Mouse (Mus musculus): Measurements from ENCODE around the gene Cep57.

Gene Cep57

DNA sequence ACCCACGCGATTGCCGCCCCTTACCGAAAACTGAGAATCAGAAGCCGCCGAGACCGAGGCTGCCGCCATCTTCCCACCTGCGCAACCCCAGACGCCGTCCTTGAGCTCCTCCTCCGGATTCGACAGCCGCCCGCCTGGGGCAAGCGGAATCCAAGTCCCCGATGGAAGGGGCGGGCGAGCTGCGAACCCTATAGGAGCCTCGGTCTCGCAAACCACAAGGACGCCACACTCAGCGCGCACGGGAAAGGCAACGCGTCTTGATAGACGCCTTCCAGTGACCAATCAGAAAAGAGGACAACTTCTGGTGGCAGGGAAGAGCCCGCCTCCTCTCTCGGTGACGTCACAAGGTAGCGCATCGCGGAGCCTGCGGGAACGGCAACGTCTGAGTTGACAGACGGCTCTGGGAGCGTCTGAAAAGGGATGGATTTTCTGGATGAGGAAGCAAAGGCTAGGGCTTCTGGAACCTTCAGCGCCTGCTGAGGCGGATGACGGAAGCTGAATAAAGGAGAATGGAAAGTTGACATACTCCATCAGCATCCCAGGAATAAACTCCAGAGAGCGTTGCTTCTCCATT is at the start of gene Cep57:
Cep57 (minus strand) TSS at position 276 of the 574 bp plus-strand sequence.
- peak; percentile 99 for DNase-seq (ENCODE audit: low read depth, low spot score)

DNA sequence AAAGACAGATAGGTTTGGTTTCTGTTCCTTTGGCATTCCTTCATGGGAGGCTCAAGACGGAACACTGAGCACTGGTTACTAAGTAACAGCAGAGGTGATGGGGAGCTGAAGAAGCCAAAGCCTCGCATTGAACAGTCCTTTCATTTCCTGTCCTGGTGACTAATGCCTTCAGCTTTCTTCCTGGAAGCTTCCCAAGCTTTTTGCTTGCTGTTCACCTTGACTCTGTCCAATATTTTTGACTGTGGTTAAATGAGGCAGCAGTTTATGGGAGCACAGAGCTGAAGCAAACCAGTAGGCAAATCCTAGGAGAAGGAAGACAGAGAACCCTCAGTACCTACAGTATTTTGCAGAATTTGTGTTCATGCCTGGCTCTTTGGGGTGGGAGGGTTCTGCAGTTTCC is 48.4 kb upstream of the Cep57 start:
- no peak for DNase-seq (ENCODE audit: low read depth, low spot score)

DNA sequence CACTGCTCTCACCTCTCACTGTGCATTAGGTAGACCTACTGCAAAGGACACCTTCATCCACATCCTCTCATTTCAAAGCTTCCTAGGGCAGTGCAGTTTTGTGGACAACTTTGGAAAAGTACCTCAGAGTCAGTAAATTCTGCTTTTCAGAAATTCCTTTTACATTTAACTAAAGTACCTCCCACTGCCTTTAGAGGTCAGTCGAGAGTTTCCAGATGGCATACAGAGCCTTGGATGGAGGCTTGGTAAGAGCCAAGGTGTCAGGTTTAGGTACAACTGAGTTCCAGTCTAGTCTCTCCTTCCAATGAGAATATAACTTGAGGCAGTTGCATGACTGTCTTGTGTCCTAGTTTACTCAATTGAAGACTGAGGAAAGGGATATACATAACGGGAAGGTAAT is 47.5 kb upstream of the Cep57 start:
- peak; percentile 30 for DNase-seq (ENCODE audit: low read depth, low spot score)

DNA sequence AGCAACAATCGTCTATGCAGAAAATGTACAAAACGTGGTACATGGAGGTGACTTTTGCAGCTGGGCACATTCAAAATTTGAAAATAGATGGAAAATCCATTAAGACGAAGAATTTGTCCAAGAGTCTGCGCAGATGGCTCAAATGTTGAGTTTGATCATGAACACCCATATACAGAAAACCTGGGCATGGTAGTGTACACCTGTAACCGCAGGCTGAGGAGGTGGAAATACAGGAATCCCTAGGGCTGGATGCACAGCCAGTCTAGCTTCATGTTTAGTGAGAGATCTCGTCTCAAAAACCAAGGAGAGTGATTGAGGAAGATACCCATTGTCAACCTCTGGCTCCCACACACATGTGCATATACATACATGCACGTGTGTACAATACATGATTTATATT is 44.7 kb upstream of the Cep57 start:
- no peak for DNase-seq (ENCODE audit: low read depth, low spot score)

DNA sequence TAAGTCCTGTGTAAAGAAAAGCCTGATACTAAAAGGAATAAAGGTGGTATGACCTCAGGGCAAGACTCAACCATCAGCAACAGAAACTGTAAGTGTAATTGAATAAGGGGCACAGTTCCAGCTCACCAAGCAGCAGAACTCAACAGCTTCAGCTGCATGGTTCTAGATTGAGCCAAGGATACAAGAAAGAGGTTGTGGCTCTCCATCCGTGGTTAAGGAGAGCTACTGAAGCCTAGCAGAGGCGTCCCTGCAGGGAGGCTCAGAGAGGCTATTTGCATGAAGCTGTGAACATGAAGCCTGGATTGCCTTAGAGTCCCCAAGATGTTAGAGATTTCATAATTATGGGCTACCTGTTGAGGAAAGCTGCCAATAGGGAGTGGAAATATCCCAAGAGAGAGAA is 40.7 kb upstream of the Cep57 start:
- DNase-seq (ENCODE audit: low read depth, low spot score): no peak

DNA sequence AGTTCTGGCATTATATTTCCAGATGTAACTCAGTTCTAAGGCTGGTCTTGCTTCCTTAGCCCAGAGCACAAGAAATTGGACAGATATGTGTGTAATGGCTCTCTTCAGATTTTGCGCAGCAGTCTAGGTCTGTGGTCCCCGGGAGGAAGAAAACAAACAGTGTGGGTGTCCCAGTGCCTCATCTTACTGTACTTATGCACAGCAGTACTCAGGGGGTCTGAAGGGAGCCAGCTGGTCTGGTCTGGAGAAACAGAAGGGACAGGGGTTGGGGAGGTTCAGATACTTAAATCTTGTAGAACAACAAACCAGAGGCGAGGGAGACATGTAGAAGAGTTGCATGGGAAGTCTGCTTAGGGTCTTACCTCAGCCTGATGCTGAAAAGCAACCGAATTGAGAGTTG is 29.9 kb upstream of the Cep57 start:
- no peak for DNase-seq (ENCODE audit: low read depth, low spot score)

DNA sequence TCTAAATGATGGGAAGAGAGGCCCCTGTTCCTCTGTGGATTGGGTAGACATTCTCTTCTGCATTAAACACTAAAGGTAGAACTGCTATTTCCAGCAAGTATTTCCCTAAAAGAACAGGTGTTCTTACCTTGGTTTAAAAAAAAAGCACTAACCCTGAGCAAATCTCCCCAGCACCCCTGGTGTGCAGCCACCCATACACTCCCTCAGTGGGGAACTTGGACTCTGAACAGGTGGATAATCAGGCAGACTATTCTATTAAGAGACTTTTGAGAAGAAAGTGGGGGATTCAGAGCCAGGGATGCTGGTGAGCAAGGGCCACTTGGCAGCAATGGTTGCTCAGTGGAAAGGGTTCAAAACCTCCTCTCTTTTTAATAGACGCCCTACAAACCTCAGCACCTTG is 29.3 kb upstream of the Cep57 start:
- DNase-seq (ENCODE audit: low read depth, low spot score): no peak

DNA sequence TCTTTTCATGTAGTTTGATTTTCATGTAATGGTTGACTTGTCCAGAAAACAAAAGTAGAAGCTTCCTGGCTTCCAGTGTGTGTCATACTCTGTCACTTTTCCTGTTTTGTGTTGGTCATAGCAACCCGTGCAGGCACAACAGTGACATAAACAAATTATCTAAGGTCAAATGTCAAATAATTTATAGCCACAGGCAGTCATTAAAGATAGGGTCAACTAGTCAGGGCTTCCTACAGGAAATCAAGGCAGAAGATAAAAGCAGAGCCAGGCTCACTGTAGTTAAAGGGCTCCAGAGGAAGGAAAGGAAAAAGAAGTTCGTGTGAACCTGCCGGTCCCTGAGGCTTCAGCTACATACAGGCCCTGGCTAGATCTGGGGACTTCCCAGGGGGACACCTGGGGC is 27.0 kb upstream of the Cep57 start:
- DNase-seq (ENCODE audit: low read depth, low spot score): no peak

DNA sequence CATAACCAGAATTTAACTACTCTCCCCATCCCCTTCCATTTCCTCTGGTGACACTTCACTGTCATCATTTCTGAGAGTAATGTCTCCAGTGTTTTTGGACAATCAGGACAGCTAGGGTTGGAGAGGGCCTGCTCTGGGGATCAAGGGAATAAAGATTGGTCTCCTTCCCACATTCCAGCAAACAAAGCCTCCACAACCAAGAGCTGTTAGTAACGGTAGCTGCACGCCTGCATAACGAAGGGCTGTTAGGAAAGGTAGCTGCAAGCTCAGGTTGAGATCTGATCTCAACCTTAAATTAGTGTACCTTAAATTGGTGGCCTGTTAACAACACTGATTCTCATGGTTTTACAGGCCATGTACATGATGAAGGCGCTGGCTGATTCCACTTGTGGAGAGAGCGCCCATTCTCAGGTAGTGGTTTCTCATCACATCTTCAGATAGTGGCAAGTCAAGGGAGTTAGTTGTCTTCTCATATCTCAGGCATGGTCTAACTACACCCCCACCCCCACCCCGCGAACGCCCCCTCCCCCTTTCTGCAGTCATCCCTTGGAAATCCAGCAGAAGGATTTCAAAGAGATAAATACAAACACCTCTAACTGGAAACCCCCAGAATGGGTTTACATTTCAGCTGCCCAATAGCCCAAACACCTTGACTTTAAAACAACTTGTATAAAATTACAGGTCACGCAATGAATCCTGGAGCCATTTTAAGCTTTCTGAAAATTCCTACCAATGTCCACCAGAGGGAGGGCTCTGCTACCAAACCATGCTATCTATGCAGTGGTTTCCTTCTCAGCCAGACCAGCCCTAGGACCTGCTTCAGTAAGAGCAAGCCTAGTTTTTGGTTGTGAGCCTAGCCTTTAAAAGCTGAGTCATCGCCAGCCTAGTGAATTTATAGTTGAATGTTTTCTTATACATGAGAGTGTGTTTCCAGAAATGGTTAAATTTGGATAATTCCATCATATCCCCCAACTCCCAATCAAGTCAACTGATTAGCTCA is 21.9 kb upstream of the Cep57 start:
- DNase-seq (ENCODE audit: low read depth, low spot score): peak; percentile 44

DNA sequence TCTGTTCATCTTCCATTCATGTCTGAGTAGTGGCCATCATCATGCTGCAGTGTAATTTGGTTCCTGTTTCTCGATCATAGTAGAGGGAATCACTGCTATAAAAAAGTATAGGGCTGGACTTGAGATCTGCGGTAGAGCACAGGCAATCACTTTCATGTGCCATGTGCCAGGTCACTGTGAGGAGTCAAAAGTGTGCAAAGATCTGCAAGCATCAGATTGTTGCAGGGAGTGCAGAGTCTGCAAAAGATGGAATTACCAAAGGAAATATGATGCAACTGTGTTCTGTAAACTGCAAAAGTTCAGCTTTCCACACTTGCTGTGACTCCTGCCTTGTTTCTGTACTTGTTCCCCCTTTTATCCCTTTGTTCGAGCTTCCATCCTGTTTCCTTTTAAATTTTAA is 20.7 kb upstream of the Cep57 start:
- no peak for DNase-seq (ENCODE audit: low read depth, low spot score)

DNA sequence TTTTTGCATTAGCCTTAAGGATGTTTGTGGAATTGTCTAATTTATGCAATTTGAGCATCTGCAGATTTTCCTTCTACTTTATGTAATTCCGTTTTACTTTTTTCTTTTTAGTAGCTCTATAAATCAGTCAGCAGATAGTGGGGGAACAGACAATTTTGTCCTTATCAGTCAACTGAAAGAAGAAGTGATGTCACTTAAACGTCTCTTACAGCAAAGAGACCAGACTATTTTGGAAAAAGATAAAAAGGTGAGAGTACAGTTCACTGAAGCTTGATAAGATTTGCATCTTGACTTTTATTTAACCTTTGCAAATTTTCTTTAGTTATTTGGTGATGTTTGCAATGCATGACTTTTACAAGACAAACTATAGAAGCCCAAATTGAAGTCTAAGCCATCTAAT is 9.8 kb upstream of the Cep57 start:
- DNase-seq (ENCODE audit: low read depth, low spot score): no peak

DNA sequence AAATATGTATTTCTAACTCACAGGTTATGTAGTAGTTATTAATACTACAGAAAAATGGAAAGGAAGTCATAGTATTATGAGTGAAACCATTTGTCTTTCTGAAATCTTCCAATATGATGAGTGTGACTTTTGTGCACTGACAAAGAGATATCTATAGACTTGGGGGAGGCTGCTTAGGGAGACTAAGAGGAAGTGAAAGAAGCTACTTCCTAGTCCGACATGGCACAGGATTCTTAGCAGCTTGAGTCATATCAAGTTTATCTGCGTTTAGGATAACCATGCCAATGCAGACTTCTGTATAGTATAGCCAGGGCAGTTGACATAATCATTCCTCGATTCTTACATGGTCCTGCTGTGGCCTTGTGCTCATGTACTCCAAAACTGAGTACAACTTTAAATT is 8.3 kb upstream of the Cep57 start:
- DNase-seq (ENCODE audit: low read depth, low spot score): no peak

DNA sequence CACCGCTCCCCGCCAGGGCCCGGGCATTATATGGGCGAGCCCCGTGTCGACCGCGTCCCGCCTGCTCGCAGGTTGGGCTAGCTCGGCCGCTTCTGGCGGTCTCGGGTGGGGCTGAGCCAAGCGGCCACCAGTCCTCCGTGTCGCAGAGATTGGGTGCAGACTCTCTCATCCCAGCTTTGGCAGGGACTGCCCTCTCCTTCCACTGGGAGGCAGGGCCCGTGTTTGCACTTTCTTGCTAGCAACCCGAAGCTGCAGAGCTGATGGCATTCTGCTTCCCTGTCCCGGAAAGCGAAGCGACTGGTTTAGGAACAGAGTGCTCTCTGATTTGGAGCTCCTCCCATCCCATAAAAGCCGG is 1.2 kb upstream of the Cep57 start:
- no peak for DNase-seq (ENCODE audit: low read depth, low spot score)

DNA sequence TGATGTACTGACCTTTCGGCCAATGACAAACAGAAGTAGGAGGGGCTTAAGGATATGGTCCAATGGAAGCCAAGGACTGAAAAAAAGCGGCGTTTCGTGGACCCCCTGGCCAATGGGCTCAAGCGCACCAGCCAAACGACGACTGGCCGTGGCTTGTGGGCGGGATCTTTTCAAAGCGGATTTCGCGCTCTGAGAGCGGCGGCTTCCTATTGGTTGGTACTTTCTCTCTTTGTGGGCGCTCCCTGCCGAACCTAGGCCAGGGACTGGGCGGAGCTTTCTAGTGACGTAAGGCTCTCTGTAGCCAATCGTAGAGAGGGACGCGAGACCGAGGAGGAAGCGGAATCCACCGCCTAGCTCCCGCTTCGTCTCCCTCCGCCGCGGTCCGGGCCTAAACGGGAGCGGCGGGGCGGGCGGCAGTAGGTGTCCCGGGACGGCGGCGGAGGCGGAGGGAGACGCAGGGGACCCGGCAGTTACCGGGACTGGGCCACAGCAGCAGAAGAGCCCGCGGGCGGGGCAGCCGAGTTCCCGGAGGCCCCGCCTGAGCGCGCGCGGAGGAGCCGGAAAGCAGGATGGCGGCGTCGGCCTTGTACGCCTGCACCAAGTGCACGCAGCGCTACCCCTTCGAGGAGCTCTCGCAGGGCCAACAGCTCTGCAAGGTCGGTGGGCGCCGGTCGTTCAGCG is 639 bp upstream of the Cep57 start, which contains the start of gene Fam76b:
Fam76b (plus strand) TSS at position 311 of the 681 bp plus-strand sequence.
- DNase-seq (ENCODE audit: low read depth, low spot score): peak; percentile 100

DNA sequence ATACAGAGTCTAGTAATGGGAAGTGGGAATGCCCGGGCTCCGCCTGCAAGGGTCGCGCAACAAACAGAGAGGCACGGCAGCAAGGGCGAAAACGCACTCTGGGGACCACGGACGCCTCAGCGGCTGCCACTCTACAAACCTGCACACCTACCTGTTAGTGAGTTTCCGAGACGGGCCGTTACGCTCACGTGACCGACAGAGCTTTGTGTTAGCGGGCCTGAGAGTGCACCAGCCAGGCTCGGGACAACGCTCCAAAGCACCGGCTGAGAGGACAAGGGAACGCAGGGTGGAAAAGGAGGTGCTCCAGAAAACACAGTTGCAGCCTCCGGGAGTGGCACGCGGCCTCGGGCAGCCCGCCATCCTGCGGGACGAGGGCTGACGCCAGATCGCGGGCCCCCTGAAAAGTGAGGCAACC is 509 bp downstream of the Cep57 start:
- peak; percentile 80 for DNase-seq (ENCODE audit: low read depth, low spot score)

DNA sequence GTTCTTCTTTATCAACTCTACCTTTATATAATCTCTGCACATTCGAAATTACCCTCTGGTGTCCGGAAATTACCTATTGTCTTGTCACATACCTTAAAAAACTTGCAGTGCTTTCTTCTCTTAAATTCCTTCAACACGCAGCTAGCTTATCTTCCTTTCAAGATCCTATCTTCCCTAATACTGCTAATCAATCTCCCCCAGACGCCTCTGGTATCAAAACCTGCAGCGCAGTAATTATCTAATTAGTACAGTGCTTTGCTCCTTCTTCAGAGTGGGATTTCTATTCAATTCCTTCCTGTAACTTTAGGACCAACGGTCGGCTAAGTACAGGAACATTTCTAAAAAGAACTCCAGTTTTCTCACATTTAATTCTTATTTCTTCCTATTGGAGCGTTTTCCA is 1.0 kb downstream of the Cep57 start:
- no peak for DNase-seq (ENCODE audit: low read depth, low spot score)

DNA sequence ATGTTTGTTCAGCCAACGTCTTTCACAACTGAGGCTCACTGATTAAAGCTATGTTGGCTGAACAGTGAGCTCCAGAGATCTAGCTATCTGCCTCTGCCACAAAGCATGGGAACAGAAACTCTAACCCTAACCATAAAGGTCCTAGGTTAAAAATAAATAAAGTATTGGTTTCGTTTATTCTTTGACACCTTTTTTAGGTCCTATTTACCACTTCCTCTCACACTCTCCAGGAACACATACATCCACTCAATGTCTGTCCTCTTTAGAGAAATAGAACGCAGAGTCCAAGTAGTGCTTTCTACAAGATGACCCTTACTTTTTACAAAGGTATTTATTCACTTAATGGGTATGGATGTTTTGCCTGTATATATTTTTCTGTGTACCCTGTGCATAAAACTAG is 6.1 kb downstream of the Cep57 start:
- no peak for DNase-seq (ENCODE audit: low read depth, low spot score)

DNA sequence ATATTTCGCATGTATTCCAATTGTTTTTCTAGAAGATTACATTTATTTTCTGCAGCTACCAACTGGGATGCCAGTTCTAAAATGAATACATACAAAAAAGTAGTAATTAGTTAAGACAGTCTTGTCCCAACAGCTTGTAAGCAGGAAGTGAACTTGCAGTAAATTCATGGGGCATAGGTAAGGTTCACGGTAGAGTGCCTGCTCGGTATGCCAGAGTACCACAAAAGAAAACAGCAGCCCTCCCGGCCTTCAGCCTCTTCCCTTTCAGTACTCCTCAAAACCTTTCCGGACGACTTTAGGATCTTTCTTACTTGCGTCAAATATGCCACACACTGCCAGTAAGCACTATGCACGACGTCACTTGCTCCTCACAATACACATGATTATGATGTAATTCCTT is 8.5 kb downstream of the Cep57 start:
- DNase-seq (ENCODE audit: low read depth, low spot score): no peak

DNA sequence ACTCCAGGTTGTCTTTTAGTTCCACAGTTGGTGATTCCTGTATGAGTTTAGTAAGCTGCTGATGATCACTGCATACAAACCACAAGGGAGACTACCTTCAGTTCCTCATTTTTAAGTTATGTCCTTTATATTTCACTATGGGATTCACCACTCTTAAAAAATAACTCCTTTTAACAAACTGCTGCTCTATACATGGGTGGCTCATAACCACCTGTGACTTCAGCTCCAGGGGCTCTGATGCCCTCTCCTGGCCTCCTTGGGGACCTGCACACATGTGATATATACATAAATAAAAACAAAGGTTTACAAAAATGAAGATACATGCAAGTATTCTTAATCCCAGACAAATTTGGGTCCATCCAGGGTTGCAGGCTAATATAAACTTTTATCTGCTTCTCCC is 17.0 kb downstream of the Cep57 start:
- DNase-seq (ENCODE audit: low read depth, low spot score): no peak

DNA sequence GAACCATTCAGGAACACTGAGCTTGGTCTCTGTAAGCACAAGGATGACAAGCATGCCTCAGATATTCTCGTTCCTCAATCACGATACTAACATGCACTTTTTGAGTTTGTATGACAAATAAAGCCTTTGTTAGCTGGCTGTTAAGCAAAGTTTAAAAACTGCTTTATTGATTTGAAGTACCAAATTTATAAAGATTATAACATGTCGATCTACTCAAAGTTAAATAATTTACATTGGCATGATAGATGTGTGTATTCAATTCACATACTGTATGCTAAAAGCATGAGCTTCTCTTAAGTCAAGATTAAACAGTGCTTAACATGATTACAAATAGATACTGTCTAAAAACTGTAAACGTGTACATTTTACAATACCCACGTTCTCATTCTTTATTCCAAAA is 19.2 kb downstream of the Cep57 start:
- DNase-seq (ENCODE audit: low read depth, low spot score): no peak

DNA sequence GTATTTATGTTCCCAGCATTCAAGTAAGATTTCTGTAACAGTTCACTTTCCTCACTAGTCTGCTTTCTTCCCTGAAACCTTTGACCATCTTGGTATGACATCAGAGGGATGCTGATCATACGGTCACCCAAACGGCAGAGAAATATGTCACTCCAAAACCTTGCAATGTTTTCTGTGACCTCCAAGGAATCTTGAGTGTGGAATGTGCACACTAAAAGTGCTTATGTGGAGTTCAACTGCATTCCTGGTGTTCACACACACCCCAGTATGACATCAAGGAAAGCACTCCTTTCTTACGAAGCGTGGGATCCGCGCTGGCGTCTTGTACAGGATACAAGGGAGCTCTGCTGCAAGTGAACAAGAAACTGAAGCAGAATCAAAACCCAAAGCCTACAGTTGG is 20.1 kb downstream of the Cep57 start:
- DNase-seq (ENCODE audit: low read depth, low spot score): no peak

DNA sequence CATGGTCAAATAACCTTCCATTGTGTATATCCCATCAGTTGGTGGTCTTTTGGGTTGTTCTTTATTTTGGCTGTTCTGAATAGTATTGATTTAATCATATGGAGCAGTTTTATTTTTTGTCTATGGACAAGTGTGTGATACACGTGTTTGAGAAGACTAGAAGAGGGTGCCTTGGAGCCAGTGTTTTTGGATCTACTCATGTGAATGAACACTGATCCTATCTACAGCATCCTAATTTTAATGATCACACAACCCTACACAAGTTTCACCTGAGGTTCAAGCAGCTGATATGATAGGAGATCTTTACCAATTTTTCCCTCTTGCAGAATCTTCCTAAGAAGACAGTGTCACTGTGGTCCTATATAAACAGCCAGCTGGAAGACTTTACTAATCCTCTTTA is 22.4 kb downstream of the Cep57 start:
- no peak for DNase-seq (ENCODE audit: low read depth, low spot score)

DNA sequence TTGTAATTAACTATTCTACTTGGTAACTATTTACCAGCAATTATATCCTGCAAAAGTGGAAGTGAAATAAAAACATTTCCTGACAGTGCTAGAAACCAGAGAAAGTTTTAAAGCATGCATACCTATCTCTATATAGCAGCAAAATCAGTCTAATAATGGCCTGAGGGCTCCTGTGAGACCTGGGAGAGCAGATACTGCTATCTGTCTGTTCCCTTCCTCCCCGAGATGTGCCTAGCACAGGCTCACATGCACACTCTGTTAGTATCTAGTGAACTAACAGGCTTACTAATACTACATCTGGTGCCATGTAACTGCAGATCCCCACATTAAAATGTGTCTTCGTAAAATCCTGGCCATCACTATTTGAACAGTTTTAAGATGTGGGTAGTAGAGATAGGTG is 32.2 kb downstream of the Cep57 start:
- no peak for DNase-seq (ENCODE audit: low read depth, low spot score)

All from CD4-positive helper T cell, adult 2 months (primary cell).